Mouse (Mus musculus) bone marrow macrophage, adult 2 months (primary cell): ENCODE measurements at regions not wholly inside any gene's neighbourhood (a gene's known extent, or its start where the extent isn't known, plus 50 kb on each side); places are given as distances from the start of the nearest gene placed in this dataset.
"Not testable (repeated sequence)": the region's sequence is repeated elsewhere in the genome, so short reads cannot be mapped to it uniquely, and the experiment has no call there.

ENCODE experiments used
- CTCF ChIP-seq: IDR thresholded peaks from 2 replicates; pipeline ENCODE4 v1.5.1; 2012; ENCODE audit warnings: low read depth, mild to moderate bottlenecking, low read length, moderate library complexity
- POLR2A ChIP-seq: IDR thresholded peaks from 2 replicates; pipeline ENCODE4 v1.6.1; 2012; ENCODE audit warnings: mild to moderate bottlenecking, low read depth, low read length, borderline replicate concordance

DNA sequence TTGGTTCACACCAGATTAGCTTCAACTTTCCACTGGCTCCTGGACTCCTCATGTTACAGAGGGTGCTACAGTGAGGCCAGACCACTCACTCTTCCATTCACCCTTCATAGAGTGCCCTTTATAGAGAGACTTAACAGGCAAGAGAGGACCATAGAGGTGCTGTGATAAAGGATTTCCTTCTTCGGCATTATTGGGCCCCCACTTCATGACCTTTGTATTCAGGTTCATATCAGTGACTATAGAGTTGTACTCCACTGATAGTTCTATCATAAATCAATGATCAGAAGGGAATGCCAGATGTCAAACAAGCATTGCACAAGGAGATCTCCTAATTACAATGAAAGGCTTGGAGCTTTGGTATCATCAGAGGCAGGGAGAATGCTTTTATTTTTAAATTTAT is 89.4 kb upstream of the Bcl2a1c start:
- TF ChIP-seq POLR2A, CTCF: not testable (repeated sequence)
